Mouse (Mus musculus) left cerebral cortex, postnatal 10 days (tissue): ENCODE measurements around the gene Npl. TPM values are rescaled to one million over a fixed set of nuclear protein-coding genes. Genes with fewer than 3 reads are reported as not detected.

ENCODE experiments used
- DNase-seq, 2 experiments: peaks; one replicate each; pipeline ENCODE4 v3.0.0; 2021 to 2022; ENCODE audit warnings: low spot score in 2 of 2, mixed read lengths in 1 of 2; ENCODE audit errors: extremely low spot score in 1 of 2
- intact Hi-C: fragments of 180-260 bp; cut with DNase I; formaldehyde crosslinking; loops from one replicate; pipeline ENCODE4 v1.15.1; 2025
- total RNA-seq, 2 experiments: library from RNA; stranded (reverse); gene quantifications; 2 replicates each; pipeline ENCODE4 v1.2.3; 2021

Npl gene
- 1 to 10 TPM; 5.8 to 5.9 TPM for total RNA-seq

- intact Hi-C loops = loop anchor here (5.0 kb wide), 1 partner anchor 62 kb away; the partner anchor contains the start of gene Dhx9
- peak; percentile 67 to 85 for DNase-seq
Observed at GRCm38 (mm10) chr1:153549536-153550199, at the start of gene Npl. Gene Npl (minus strand): TSS chr1:153550045.

DNA sequence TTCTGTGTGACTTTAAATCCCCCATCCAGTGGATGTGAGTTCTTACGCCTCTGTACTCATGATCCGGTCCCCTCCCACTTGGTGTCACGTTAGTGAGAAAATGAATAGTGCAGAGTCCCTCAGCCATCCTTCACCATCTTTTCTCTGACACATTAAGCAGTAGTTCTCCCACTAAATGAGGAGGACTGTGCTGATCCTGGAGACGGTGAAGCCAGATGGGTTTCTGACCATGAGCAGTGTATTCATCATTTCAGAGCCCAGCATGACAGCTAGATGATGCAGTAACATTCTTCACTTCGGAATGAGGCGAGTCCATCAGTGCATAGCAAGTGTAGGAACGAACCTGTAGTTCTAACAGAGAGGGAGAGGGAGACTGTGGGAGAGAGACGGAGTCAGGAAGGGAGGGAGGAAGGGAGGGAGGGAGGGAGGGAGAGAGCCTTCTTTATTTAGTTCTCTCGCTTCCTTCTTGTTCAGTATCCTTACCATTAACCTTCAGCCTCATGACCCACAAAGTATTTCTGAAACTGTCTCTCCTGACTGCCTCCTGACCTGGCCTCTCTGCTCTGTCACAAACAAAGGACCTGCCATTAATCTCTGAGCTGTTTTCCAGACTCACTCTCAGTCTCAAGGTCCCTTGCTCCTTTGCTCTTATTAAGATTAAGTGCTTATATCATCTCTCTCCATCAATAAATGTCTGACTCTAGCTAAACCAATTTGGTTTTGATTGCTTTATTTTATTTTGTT lies 49.6 kb upstream of the Npl start:
- intact Hi-C loops = no loop called here

DNA sequence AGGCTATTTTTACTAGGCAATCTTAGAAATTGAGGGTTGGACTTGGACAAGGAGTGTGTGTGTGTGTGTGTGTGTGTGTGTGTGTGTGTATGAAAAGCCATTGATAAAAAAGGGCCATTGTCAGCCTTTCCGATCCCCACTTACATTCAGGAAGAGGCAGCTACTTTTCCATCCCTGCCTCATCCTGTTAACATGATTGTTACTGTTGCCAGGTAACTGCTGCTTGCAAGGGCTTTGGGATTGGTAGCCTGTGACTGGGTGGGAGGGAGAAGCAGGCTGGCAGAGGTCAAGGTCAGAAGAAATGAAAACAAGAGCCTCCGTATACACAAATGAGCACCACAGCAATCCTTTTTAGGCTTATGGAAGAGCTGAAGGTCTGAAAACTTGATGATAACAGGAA lies 48.9 kb upstream of the Npl start:
- peak in 1 of 2 experiments; percentile 38 for DNase-seq
- intact Hi-C loops = no loop called here

More for the DNA sequence above, 49.6 kb upstream of the Npl start:
- no peak for DNase-seq

DNA sequence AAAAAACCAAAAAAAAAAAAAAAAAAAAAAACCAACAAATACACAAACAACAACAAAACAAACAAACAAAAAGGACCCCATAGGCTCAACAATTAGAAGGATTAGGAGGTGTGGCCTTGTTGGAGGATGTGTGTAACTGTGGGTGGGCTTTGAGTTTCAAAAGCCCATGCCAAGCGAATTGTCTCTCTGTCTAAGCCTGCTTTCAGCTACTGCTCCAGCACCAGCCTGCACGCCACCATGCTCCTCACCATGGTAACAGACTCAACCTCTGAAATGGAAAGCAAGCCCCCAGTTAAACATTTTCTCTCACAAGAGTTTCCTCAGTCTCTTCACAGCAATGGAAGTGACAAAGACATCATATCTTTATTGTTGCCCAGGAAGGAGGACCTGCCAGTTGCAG lies 43.8 kb upstream of the Npl start:
- intact Hi-C loops = no loop called here

DNA sequence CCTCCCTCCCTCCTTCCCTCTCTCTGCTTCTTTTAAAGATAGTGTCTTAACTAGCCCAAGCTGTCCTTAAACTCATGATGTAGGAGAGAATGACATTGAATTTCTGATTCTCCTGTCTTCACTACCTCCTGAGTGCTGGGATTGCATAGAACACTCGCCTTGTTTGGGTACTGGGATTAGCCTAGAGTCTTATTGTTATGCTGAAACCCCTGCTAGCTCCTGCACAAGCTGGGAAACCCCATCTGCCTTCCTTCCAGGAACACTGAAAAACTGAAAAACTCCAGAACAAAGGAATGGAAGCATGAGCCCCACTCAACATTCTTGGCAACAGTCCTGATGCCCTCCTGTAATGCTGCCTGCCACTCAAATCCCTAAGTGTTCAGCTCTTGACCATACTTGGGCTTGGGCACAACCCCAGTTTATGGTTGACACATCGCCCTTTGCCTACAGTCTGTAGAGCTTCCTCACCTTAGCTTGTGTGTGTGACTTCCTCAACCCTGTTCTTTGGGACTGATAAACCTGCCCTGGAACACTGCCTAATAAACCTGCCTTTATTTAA lies 40.4 kb upstream of the Npl start:
- intact Hi-C loops = no loop called here

More for the DNA sequence above, 43.8 kb upstream of the Npl start:
- DNase-seq = no peak

GRCm38 (mm10) chr1:153587956-153588355 lies 38.1 kb upstream of the Npl start:
- intact Hi-C loops = no loop called here
- no peak for DNase-seq

More for the DNA sequence above, 40.4 kb upstream of the Npl start:
- no peak for DNase-seq

DNA sequence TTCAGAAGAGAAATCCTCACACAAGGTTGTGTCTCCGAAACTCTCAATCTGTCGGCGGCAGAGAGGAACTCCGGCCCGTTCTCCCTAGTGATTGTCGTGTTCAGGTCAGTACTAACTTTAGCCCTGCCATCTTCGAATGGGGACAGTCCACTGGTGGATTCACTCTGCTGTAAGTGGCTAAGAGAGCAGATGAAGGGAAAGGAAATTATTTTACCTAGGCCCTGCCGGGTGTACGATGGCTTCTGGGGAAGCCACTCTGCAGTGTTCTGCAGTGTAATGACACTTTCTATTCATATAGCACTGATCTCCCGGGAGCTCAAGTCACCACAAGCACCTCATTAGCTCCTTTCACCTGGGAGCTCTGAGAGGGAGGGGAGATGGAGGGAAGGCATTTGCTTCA lies 37.0 kb upstream of the Npl start:
- no peak for DNase-seq
- intact Hi-C loops = no loop called here

- intact Hi-C loops = no loop called here
- no peak for DNase-seq
Observed at GRCm38 (mm10) chr1:153585752-153586151, 35.9 kb upstream of the Npl start.

DNA sequence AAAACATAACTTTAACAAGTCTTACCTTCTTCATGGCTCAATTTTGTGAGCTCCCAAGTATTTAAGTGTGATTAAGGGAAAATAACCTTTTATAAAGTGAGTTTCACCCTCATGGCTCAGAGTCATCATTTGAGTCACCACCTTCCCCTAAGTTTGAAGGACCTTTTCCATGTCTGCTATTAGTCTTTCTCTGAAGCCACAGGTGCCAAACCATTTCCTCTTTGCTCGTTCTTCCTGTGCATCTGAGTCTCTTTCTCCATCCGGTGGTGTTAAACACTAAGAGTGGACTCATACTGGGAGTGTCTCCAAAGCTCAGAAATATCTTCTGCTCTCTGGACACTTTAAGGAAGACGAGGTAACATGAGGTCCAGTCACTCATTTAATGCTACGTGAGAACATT lies 33.3 kb upstream of the Npl start:
- intact Hi-C loops = no loop called here
- DNase-seq = no peak

- intact Hi-C loops = no loop called here
- DNase-seq = no peak
Observed at GRCm38 (mm10) chr1:153574730-153575129, 24.9 kb upstream of the Npl start.

- no peak for DNase-seq
- intact Hi-C loops = no loop called here
Observed at GRCm38 (mm10) chr1:153572271-153573043, 22.6 kb upstream of the Npl start.

- no peak for DNase-seq
- intact Hi-C loops = loop anchor here (10.0 kb wide), 1 partner anchor 89 kb away; the partner anchor contains the start of gene Rgs8
Observed at GRCm38 (mm10) chr1:153565701-153566100, 15.9 kb upstream of the Npl start.

GRCm38 (mm10) chr1:153564701-153565100 lies 14.9 kb upstream of the Npl start:
- DNase-seq = no peak
- intact Hi-C loops = loop anchor here (10.0 kb wide), 1 partner anchor 90 kb away; the partner anchor contains the start of gene Rgs8

GRCm38 (mm10) chr1:153563675-153564074 lies 13.8 kb upstream of the Npl start:
- DNase-seq = no peak
- intact Hi-C loops = loop anchor here (10.0 kb wide), 1 partner anchor 91 kb away; the partner anchor contains the start of gene Rgs8

GRCm38 (mm10) chr1:153560805-153561204 lies 11.0 kb upstream of the Npl start:
- DNase-seq = no peak
- intact Hi-C loops = loop anchor here (10.0 kb wide), 1 partner anchor 94 kb away; the partner anchor contains the start of gene Rgs8

DNA sequence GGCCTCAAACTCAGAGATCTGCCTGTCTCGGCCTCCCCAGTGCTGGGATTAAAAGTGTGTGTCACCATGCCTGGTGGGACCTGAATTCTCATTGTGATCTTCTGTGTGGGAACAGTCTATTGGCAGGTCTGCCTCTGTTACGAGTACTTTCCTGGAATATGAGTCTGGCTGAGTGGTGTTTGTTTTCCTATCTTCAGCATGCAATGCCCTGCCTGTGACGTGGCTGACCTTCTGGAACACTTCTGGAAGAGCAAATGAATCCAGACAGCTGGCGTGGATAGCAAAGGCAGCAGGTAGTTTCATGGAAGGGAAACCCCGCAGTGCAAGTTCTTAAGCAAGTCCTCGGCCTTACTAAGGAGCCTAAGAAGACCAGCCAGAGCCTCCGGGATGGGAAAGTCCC lies 9.9 kb upstream of the Npl start:
- intact Hi-C loops = loop anchor here (5.0 to 10.0 kb wide), 3 partner anchors 95 to 618 kb away; partner anchors contain the start of gene Rgs8
- DNase-seq = peak in 1 of 2 experiments; percentile 56

GRCm38 (mm10) chr1:153559126-153559647 lies 9.3 kb upstream of the Npl start:
- peak; percentile 60 to 61 for DNase-seq
- intact Hi-C loops = loop anchor here (5.0 kb wide), 2 partner anchors 248 to 618 kb away; no protein-coding TSS in a partner anchor

DNA sequence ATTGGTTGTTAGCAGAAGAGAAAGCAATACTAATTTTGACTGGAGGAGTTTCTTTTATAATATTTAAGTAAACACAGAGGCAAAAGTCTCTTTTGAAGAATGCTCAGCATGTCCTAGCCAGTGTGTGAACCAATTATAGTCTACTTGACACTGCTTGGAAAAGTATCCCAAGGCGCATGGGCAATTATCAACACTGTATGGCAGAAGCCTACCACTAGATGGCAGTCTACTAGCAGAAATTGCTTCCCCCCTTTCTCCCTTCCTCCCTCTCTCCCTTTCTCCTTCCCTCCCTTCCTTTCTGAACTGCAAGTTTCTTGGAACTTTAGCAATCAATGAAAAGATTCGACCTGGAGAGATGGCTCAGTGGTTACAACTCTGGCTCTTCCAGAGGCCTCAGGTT lies 7.1 kb upstream of the Npl start:
- intact Hi-C loops = loop anchor here (1.0 to 5.0 kb wide), 4 partner anchors 185 to 620 kb away; no protein-coding TSS in a partner anchor
- DNase-seq = peak; percentile 35 to 67
